Mouse (Mus musculus) erythroblast, embryonic 14.5 days (primary cell): ENCODE data around the gene Inpp5a.

ENCODE experiments used
- GATA1 ChIP-seq: IDR thresholded peaks from 2 replicates; pipeline ENCODE4 v1.6.1; 2012; ENCODE audit warnings: low read length, inconsistent platforms, mixed read lengths
- TAL1 ChIP-seq: IDR thresholded peaks from 3 replicates; pipeline ENCODE4 v1.6.1; 2012; ENCODE audit warnings: low read length, inconsistent platforms, mixed read lengths

DNA sequence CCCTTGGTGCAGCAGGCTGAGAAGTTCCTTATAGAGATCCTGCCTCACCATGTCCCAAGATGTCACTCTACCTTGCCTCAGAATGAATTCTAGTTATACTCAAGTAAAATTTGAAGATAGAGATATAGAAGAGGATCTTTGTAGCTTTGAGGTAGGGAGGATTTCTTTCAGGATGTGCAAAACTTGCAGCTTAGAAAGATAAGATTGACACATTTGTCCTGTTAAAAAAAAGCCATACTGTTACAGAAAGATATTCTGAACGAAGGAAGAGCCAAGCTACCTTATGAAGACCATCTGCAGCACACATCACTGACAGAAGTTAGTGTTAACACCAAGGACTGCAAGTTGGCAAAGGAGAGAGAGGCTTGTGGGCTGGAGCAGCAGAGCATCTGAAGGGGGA is 90.2 kb downstream of the Inpp5a start:
- TF ChIP-seq GATA1 = no peak
- no peak for TF ChIP-seq TAL1
